Mouse (Mus musculus) adrenal gland, postnatal 14 days (tissue): Measurements from ENCODE around the gene Coa3. TPM values are rescaled to one million over a fixed set of nuclear protein-coding genes. Genes with fewer than 3 reads are reported as not detected.

Experiments used
- DNase-seq: peaks from one replicate; pipeline ENCODE4 v3.0.0; 2021; ENCODE audit warnings: mixed read lengths
- total RNA-seq: library from RNA; stranded (reverse); gene quantifications from 2 replicates; pipeline ENCODE4 v1.2.3, GENCODE M21; 2021

Coa3 gene
- total RNA-seq, 1 experiment from 2014 or later = 80.1 TPM

DNA sequence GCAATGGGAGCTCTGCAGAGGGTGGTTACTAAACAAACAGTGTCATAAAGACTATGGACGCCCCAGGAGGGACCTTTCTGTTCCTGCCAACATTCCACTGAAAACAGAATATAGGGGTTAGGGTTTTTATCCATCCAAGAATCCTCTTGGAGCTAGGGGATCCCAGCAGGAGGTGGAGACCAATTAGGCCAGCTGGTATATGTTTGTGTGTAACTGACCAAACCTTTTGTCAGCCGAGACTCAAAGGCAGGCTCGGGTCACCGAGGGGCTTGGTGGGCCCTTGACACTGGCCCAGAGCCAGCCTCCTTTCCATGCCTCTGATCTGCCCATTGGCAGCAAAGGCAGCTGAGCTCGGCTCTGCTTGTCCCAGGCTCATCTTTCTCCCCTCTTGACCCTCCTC is 4.0 kb upstream of the Coa3 start:
- DNase-seq = no peak

DNA sequence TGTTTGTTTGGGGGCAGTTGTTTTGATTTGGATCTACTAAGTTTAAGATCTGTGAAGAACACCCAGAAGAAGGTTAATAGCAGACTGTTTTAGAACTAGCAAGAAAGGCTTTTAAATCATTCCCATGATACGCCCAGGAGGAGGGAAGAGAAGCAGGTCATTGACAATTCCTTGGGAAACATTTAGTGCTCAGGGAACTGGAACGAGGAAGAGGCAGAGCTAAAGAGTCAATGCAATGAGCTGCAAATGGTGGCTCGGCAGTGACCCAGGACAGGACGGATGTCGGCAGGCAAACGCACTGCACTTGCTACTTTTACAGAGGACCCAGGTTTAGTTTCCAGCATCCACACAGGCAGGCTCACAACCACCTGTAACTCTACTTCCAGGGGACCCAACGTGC is 1.9 kb upstream of the Coa3 start:
- DNase-seq = no peak

DNA sequence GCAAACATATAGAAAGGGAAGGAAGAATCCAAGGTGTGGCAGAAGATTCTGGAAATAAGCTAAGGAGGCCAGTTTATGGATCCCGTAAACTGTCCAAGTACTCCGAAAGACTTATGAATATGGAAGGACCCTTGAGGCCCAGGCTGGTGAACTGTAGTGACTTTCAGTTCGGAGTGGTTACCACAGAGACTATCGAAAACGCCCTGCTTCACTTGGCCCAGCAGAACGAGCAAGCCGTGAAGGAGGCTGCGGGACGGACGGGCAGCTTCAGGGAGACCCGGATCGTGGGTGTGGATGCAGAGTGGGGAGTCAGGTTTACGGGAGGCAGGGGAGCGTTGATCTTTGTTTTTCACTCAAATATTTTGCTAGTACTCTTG is 267 bp upstream of the Coa3 start:
- DNase-seq = peak; percentile 15

GRCm38 (mm10) chr11:101277381-101278222 is 1.3 kb downstream of the Coa3 start:
- DNase-seq = peak; percentile 22

DNA sequence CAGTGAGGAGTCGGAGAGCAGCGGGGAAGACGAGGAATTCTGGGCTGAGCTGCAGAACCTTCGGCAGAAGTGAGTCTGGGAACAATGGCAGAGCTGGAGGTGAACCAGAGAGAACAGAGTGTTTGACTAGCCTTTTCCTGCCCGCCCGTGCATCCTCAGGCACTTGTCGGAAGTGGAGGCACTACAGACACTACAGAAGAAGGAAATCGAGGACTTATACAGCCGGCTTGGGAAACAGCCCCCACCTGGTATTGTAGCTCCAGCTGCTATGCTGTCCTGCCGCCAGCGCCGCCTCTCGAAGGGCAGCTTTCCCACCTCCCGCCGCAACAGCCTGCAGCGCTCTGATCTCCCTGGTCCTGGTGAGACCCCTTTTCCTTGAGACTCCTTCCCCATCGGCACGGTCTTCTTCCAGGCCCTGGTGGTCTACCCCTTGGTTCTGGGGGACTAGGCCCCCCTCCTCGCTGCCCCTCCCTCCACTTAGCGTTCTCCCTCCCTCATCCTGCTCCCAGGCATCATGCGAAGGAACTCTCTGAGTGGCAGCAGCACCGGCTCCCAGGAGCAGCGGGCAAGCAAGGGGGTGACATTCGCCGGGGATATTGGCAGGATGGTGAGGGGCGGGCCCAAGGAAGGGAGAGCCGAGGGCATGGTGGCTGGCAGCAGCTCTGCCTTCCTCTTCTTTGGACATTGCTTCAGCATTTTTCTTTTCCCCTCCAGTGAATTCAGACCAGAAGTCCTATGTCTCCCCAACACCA is 2.4 kb downstream of the Coa3 start:
- DNase-seq = peak; percentile 38

- no peak for DNase-seq
Measured at GRCm38 (mm10) chr11:101275309-101275708, 3.6 kb downstream of the Coa3 start.

GRCm38 (mm10) chr11:101272446-101272845 is 6.5 kb downstream of the Coa3 start:
- no peak for DNase-seq

GRCm38 (mm10) chr11:101269577-101270116 is 9.3 kb downstream of the Coa3 start:
- DNase-seq = peak; percentile 59

- DNase-seq = no peak
Measured at GRCm38 (mm10) chr11:101265906-101266305, 13.0 kb downstream of the Coa3 start.

DNA sequence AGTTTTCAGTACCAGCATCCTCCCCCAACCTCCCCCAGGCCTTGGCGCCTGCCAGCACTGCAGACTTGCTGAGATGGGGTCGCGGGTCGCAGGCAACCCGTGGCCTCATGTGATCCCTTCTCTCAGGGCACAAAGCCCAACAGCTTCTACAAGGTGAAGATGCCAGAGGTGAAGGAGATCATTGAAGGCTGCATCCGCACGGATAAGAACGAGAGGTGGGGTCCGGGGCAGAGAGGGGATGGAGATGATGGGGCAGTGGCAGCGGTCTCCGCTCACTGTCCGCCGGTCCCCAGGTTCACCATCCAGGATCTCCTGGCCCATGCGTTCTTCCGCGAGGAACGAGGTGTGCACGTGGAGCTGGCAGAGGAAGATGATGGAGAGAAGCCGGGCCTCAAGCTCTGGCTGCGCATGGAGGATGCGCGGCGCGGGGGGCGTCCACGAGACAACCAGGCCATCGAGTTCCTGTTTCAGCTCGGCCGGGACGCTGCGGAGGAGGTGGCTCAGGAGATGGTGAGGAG is 13.9 kb downstream of the Coa3 start:
- DNase-seq = peak; percentile 8

GRCm38 (mm10) chr11:101263989-101264280 is 15.0 kb downstream of the Coa3 start:
- no peak for DNase-seq

DNA sequence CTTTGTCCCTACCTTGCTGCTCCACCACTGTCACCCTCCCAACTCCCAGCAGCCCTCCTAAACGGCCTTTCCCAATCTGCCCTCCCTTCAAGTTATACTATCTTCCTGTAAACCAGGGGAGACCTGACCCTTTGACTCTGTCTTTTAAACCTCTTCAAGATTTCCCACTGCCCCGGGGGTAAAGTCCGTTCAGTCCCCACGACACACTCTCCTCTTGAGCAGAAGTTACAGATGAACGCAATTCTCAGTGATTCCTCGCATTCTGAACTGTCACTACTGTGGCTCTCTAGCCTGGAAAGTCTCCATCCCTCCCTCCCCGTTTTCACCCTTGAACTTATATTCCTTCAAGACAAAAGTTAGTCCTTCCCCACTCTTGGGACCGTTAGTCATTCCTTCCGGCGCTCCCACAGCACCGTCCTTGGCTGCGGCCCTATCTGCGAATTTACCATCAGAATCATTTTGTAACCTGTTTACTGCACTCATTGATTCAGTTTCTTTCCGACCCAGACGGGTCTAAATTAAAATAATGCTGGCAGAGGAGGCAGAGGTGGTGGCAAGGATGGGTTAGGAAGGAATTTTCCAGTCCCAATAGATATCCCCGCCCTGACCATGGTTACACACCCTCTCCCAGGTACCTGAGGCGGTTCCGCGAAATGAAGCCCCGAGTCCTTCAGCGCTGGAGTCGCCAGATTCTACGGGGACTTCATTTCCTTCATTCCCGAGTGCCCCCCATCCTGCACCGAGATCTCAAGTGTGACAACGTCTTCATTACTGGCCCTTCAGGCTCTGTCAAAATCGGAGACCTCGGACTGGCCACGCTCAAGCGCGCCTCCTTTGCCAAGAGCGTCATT is 15.6 kb downstream of the Coa3 start:
- DNase-seq = peak; percentile 34

DNA sequence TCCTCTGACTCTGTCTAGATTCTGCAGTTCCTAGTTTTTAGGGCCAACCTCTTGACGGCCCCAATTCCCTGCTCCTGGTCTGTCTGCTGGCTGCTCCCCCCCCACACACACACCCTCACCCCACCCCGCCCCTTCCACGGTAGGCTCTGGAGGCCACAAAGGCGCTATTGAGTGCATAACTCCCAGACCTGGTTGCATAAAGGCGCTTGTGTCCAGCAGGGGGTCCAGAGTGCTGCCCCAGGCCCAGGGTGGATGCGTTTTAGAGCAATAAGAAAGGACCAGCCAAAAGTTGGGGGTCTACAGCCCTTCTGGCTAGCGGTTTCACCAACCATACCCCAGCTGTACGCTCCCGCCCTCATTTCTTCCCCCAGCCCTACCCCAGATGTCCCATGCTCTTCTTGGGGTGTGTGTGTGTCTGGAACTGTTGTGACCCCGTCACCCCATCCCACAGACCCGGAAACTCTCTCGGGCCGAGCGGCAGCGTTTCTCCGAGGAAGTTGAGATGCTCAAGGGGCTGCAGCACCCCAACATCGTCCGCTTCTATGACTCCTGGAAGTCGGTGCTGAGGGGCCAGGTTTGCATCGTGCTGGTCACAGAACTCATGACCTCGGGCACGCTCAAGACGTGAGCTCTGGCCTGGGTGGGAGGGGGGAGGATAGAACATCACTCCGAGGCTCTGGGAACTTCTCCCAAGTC is 16.5 kb downstream of the Coa3 start:
- no peak for DNase-seq

DNA sequence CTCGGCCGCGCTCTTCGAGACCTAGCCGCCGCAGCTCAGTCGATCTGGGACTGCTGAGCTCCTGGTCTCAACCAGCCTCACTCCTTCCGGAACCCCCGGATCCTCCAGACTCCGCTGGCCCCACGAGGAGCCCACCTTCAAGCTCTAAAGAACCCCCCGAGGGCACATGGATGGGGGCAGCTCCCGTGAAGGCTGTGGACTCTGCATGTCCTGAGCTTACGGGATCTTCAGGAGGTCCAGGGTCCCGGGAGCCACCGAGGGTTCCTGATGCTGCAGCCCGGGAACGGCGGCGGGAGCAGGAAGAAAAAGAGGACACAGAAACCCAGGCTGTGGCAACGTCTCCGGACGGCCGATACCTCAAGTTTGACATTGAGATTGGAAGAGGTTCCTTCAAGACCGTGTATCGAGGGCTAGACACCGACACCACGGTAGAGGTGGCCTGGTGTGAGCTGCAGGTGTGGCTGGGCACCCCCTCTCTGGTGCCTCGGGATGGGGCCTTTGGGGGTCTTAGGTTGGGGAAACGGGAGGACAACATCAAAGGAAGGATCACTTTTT is 18.0 kb downstream of the Coa3 start:
- DNase-seq = no peak

GRCm38 (mm10) chr11:101259948-101260825 is 18.7 kb downstream of the Coa3 start, which contains the start of gene Wnk4:
TSS of gene Wnk4 (plus strand) at chr11:101260567.
- DNase-seq = peak; percentile 80

DNA sequence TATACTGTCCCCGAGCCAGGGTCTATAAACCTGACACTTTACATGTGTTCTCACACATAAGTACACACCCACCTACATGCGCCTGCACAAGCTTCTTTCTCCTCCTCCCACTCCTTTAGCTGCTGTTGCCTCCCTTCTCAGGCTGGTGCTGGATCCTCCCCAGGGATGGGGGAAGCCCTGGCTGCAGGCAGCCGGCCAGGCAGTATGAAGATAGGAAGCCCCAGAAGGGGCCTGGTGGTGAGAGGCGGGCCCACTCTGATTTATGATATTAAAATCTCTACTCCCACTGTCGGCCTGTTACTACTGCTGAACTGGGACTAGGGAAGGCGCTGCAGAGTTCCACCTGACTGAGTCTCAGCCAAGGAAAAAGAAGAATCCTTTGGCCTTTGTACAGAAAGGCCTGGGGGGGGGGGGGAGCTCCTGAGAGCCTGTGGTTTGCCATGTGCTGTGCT is 19.6 kb downstream of the Coa3 start:
- peak; percentile 36 for DNase-seq

DNA sequence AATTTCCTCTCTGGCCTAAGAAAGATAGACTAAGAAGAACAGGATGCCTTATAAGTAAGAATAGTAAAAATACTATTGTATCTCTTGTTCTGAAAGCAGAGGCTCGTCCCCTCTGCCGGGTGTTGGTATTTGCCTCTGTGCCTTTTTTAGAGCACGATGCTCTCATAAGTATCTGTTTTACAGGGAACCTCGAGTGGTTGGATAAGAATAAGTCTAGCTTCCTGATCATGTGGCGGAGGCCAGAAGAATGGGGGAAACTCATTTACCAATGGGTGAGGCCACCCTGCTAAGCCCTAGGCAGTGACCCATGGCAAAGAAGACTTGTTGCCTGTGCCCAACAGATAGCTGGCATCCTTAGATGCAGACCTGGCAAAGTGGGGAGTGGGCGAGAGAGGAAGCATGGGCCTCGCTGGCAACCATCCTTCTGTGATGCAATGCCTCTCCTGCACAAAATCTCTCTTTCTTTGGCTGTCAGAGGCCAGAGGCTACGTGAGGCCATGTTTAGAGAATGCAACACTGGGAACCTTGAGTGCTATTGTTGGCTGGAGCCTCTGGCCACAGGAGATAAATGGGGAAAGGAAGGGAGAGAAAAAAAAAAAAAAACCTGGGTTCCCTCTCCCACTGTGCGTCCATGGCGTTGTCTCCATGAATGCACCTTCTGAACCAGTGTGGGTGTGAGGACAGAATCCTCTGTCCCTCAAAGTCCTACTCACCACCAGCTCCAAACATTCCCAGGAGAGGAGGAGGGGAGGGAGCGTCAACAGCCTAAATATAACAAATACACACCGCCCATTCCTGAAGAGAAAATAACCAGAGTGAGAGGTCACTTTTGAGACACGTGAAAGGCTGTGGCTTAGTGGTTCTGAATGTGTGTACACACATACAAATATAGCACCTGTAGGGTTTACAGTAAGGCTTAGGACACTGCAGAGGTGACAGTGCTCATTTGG is 22.8 kb downstream of the Coa3 start:
- peak; percentile 14 for DNase-seq

- DNase-seq = peak; percentile 92
Measured at GRCm38 (mm10) chr11:101253613-101254389, 25.1 kb downstream of the Coa3 start, which contains the start of gene Vps25. TSS of gene Vps25 (plus strand) at chr11:101253707.
